Mouse (Mus musculus) megakaryocyte-erythroid progenitor cell, adult 5-6 weeks (primary cell): ENCODE data around the gene Gm37240. TPM values are rescaled to one million over a fixed set of nuclear protein-coding genes. Genes with fewer than 3 reads are reported as not detected.
"Not testable (repeated sequence)": the region's sequence is repeated elsewhere in the genome, so short reads cannot be mapped to it uniquely, and the experiment has no call there.

Source experiments
- ATAC-seq: replicated peaks from 2 replicates; pipeline ENCODE4 v1.8.0; 2016; ENCODE audit warnings: mild to moderate bottlenecking, inconsistent platforms; ENCODE audit not compliant: severe bottlenecking, poor library complexity, low FRiP score, low TSS enrichment
- total RNA-seq, 2 experiments: library from RNA; stranded (forward) in 1 of 2; stranded (reverse) in 1 of 2; fragments of 200-1000, 215-1000 nt in 1 of 2; fragments of >200 nt in 1 of 2; fragmentation: Nextera tagmentation in 1 of 2; gene quantifications; 2 replicates each; pipeline ENCODE4 v1.2.3; 2014 to 2017

The Gm37240 gene
- total RNA-seq, 2 experiments from 2014 or later = not detected

- no peak for ATAC-seq
These were observed 285.4 kb downstream of the Gm37240 start for GRCm38 (mm10) chr3:85601841-85602305.

GRCm38 (mm10) chr3:85599526-85599925, 287.8 kb downstream of the Gm37240 start:
- ATAC-seq = no peak

- ATAC-seq = no peak
These were observed 292.9 kb downstream of the Gm37240 start for GRCm38 (mm10) chr3:85594452-85594851.

GRCm38 (mm10) chr3:85592640-85593252, 294.6 kb downstream of the Gm37240 start:
- ATAC-seq = 0 out of 2 replicates have a peak, but pooled peaks have one; percentile 17

- peak; percentile 85 for ATAC-seq
These were observed 295.3 kb downstream of the Gm37240 start for GRCm38 (mm10) chr3:85592067-85592466.

- no peak for ATAC-seq
These were observed 297.1 kb downstream of the Gm37240 start for GRCm38 (mm10) chr3:85590090-85590754.

GRCm38 (mm10) chr3:85588701-85589100, 298.6 kb downstream of the Gm37240 start:
- peak; percentile 55; the same call in 1 of the 2 replicates for ATAC-seq

GRCm38 (mm10) chr3:85584966-85585365, 302.4 kb downstream of the Gm37240 start:
- peak; percentile 77 for ATAC-seq

GRCm38 (mm10) chr3:85583194-85583593, 304.1 kb downstream of the Gm37240 start:
- no peak for ATAC-seq

- ATAC-seq = no peak
These were observed 304.6 kb downstream of the Gm37240 start for GRCm38 (mm10) chr3:85582726-85583125.

- peak; percentile 97 for ATAC-seq
These were observed 313.2 kb downstream of the Gm37240 start, which contains the start of gene Gatb for GRCm38 (mm10) chr3:85573864-85574830. Gatb (plus strand) TSS chr3:85574119.

- ATAC-seq = no peak
These were observed 314.0 kb downstream of the Gm37240 start for GRCm38 (mm10) chr3:85573216-85573863.

GRCm38 (mm10) chr3:85572502-85572901, 314.8 kb downstream of the Gm37240 start:
- ATAC-seq = not testable (repeated sequence)

- no peak for ATAC-seq
These were observed 316.0 kb downstream of the Gm37240 start for GRCm38 (mm10) chr3:85571276-85571675.

GRCm38 (mm10) chr3:85564603-85565002, 322.7 kb downstream of the Gm37240 start:
- ATAC-seq = no peak

GRCm38 (mm10) chr3:85553731-85554277, 333.5 kb downstream of the Gm37240 start:
- ATAC-seq = no peak

- ATAC-seq = no peak
These were observed 336.0 kb downstream of the Gm37240 start for GRCm38 (mm10) chr3:85551352-85551751.

GRCm38 (mm10) chr3:85550312-85550711, 337.0 kb downstream of the Gm37240 start:
- ATAC-seq = no peak

- ATAC-seq = 0 out of 2 replicates have a peak, but pooled peaks have one; percentile 26
These were observed 343.7 kb downstream of the Gm37240 start for GRCm38 (mm10) chr3:85543652-85544051.
